In genomic region chr6:116760181-116760580, GRCm38 (mm10) we compare ENCODE assay signal across 15 mouse cellular contexts. TPM values are rescaled to one million over a fixed set of nuclear protein-coding genes. Genes with fewer than 3 reads are reported as not detected.
"Had no signal": no experiment of that assay in that cellular context is flagged by ENCODE, and none has a peak within 500 bp of the region (broad histone marks: within the 10 kb centered on the region; RNA-seq: fewer than 3 reads in every experiment).

No protein-coding gene starts in this region.

- H3K4me1 ChIP-seq: limb, embryonic 12.5 days; liver, embryonic 13.5 days; lung, embryonic 15.5 days; midbrain, embryonic 12.5 days; neural tube, embryonic 13.5 days; stomach, embryonic 15.5 days had no signal

- H3K27me3 ChIP-seq: liver, embryonic 13.5 days; lung, embryonic 15.5 days; neural tube, embryonic 13.5 days; stomach, embryonic 15.5 days had no signal

- H3K4me3 ChIP-seq: limb, embryonic 12.5 days; liver, embryonic 13.5 days; lung, embryonic 15.5 days; midbrain, embryonic 12.5 days; neural tube, embryonic 13.5 days; stomach, embryonic 15.5 days had no signal

- DNase-seq: layer of hippocampus, adult 9-11 months; layer of hippocampus, postnatal 36 days; liver; liver, embryonic 13.5 days; liver, postnatal 0 days; lung, postnatal 14 days; retina, postnatal 1 day; thymus, adult 2 months; thymus, postnatal 25 days had no signal

- H3K9me3 ChIP-seq: liver, embryonic 13.5 days; lung, embryonic 15.5 days; midbrain, embryonic 12.5 days; stomach, embryonic 15.5 days had no signal

- H3K27ac ChIP-seq: limb, embryonic 12.5 days; liver, embryonic 13.5 days; lung, embryonic 15.5 days; macrophage; midbrain, embryonic 12.5 days; neural tube, embryonic 13.5 days; stomach, embryonic 15.5 days had no signal

- H3K36me3 ChIP-seq: limb, embryonic 12.5 days; liver, embryonic 13.5 days; lung, embryonic 15.5 days; midbrain, embryonic 12.5 days; neural tube, embryonic 13.5 days; stomach, embryonic 15.5 days had no signal

RNA-seq across cellular contexts. Expression of gene Tmem72, which starts 43.5 kb away (rescaled TPM):
- polyA plus RNA-seq: liver, postnatal 0 days had no signal
